Mouse (Mus musculus): ENCODE measurements around the gene Npy1r.

GRCm38 (mm10) chr8:66688799-66689198, 8.2 kb upstream of the Npy1r start:
- TF ChIP-seq POLR2A (IDR thresholded peaks at IDR 0.05; ENCODE audit: low read depth, low read length) (no peak), CTCF (conservative IDR thresholded peaks at IDR 0.05; ENCODE audit: insufficient read depth, insufficient read length, low read depth, low read length) (no peak)
